Mouse (Mus musculus) liver, adult 2 months (tissue): ENCODE data around the gene Cbr4.
A peak's percentile ranks its signal among the peaks of the same experiment; 100 is the strongest.

ENCODE experiments used
- CTCF ChIP-seq: fragments of 200-500 bp; IDR thresholded peaks from 2 replicates; pipeline ENCODE4 v1.5.1; 2011; ENCODE audit warnings: low read depth, low read length, control low read depth
- POLR2A ChIP-seq: fragments of 200-500 bp; IDR thresholded peaks from 2 replicates; pipeline ENCODE4 v1.6.1; 2011; ENCODE audit warnings: low read length, control low read depth; ENCODE audit not compliant: insufficient read depth; ENCODE audit errors: extremely low read depth

- TF ChIP-seq CTCF, result peak; percentile 86
- TF ChIP-seq POLR2A, result no peak
These were observed 7.9 kb upstream of the Cbr4 start for GRCm38 (mm10) chr8:61479506-61480214.
